Mouse (Mus musculus) right cerebral cortex, postnatal 36 days (tissue): ENCODE data around the gene Wdr24.

ENCODE experiments used
- DNase-seq, 2 experiments: peaks; one replicate each; pipeline ENCODE4 v3.0.0; 2022; ENCODE audit warnings: low spot score in 2 of 2, mixed read lengths in 1 of 2

Gene Wdr24

DNA sequence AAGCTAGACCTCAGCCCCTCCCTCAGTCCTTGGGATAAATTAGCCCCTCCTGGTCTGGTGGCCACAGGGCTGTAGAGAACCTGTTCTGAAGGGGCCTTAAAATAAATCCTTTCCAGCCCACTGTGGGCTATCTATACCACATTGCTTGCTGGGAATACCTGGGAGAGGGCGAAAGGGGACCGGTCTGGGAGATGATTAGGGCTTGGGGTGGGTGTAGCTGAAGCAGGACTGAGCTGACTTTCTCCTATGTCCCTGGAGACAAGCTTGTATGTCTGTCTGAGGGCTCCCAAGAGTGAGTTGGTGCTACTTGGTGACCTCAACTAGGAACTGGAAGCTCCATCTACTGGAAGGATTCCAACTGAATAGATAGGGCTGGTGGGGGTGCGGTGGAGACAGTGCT lies 53.6 kb downstream of the Wdr24 start:
- DNase-seq: no peak

GRCm38 (mm10) chr17:25877741-25878610 lies 54.5 kb downstream of the Wdr24 start:
- DNase-seq: no peak
